Mouse (Mus musculus): Measurements from ENCODE around the gene Lix1l.

DNA sequence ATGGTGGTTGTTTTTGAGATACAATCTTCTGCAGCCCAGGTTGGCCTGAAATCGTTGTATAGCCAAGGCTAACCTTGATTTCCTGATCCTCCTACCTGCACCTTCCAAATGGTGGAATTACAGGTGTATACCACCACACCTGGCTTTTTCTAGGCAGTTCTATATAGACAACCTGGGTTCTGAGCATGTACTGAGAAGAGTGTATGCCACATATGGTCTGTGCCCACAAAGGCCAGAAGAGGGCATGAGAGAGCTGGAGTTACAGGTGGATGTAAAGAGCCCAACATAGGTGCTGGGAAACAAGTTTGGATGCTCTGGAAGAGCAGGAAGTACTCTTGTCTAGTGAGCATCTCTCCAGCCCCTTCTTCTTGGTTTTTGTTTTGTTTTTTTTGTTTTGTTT, 66.4 kb downstream of the Lix1l start:
- TF ChIP-seq POLR2A (IDR thresholded peaks at IDR 0.05; ENCODE audit: control insufficient read depth, low read depth, low read length): no peak
- TF ChIP-seq CTCF (IDR thresholded peaks at IDR 0.05; ENCODE audit: control insufficient read depth, insufficient read depth, insufficient replicate concordance, low read depth, low read length): no peak
